Mouse (Mus musculus) small intestine, adult 2 months (tissue): ENCODE measurements around the gene Imp3. TPM values are rescaled to one million over a fixed set of nuclear protein-coding genes. Genes with fewer than 3 reads are reported as not detected.

ENCODE experiments used
- H3K27ac ChIP-seq: fragments of 200-500 bp; 2 replicates; pipeline ENCODE4 v1.5.1; 2012; ENCODE audit warnings: low read depth, low read length, control low read depth, inconsistent platforms; ENCODE audit not compliant: insufficient read depth
- H3K27me3 ChIP-seq: fragments of 200-500 bp; 2 replicates; pipeline ENCODE4 v1.6.1; 2012; ENCODE audit warnings: mild to moderate bottlenecking, moderate library complexity, low read length, inconsistent platforms; ENCODE audit not compliant: control insufficient read depth, insufficient read depth
- H3K36me3 ChIP-seq: fragments of 200-500 bp; 2 replicates; pipeline ENCODE4 v1.6.1; 2012; ENCODE audit warnings: mild to moderate bottlenecking, low read length, control low read depth, inconsistent platforms; ENCODE audit not compliant: control insufficient read depth, insufficient read depth
- H3K4me1 ChIP-seq: fragments of 200-500 bp; 2 replicates; pipeline ENCODE4 v1.6.1; 2012; ENCODE audit warnings: low read length, inconsistent platforms, mixed read lengths; ENCODE audit not compliant: control insufficient read depth, insufficient read depth, insufficient read length
- H3K4me3 ChIP-seq: fragments of 200-500 bp; 2 replicates; pipeline ENCODE4 v1.5.1; 2012; ENCODE audit warnings: low read depth, mild to moderate bottlenecking, control low read depth, inconsistent platforms, low read length, moderate library complexity
- CTCF ChIP-seq: fragments of 200-500 bp; IDR thresholded peaks from 2 replicates; pipeline ENCODE4 v1.5.1; 2012; ENCODE audit warnings: low read depth, mild to moderate bottlenecking, control low read depth, inconsistent platforms, low read length, moderate library complexity, mixed read lengths; ENCODE audit not compliant: insufficient replicate concordance, insufficient read length; ENCODE audit errors: extremely low read depth
- POLR2A ChIP-seq: fragments of 200-500 bp; IDR thresholded peaks from 2 replicates; pipeline ENCODE4 v1.6.1; 2012; ENCODE audit warnings: low read depth, mild to moderate bottlenecking, control low read depth, inconsistent platforms, low read length, moderate library complexity
- WGBS: fragments of 180-500 bp; shearing (Covaris S2); methylation state at CpG from one replicate; pipeline ENCODE4 v1.1.7; 2018; 5-methylcytosine and 5-hydroxymethylcytosine counted together
- polyA plus RNA-seq: library from polyadenylated mRNA; depleted of rRNA; stranded (reverse); fragments of >200 nt; gene quantifications from 2 replicates; pipeline ENCODE4 v1.2.3, GENCODE M21; 2012

Gene Imp3
- polyA plus RNA-seq, 1 experiment: 233 TPM

GRCm38 (mm10) chr9:56918466-56918865, 18.8 kb upstream of the Imp3 start:
- H3K4me3 ChIP-seq: no peak overlapping the region
- no peak overlapping the region for H3K27ac ChIP-seq
- H3K36me3 ChIP-seq: no peaks in the 10 kb centered on the region; the same call in none of the 2 replicates
- TF ChIP-seq CTCF (no peak), POLR2A (no peak)
- no peaks in the 10 kb centered on the region for H3K27me3 ChIP-seq
- WGBS: 95% methylated on average over 13 of the region's 13 CpGs
- H3K4me1 ChIP-seq: no peaks in the 10 kb centered on the region

- no peak for TF ChIP-seq POLR2A
- TF ChIP-seq CTCF: no peak
- Histone ChIP-seq H3K4me3 (no peak overlapping the region), H3K4me1 (peaks cover 11% of the 10 kb centered on the region), H3K27me3 (no peaks in the 10 kb centered on the region), H3K27ac (no peak overlapping the region), H3K36me3 (no peaks in the 10 kb centered on the region; the same call in 1 of the 2 replicates)
- WGBS: 85% methylated on average over 4 of the region's 4 CpGs
These were observed 14.5 kb upstream of the Imp3 start for GRCm38 (mm10) chr9:56922746-56923145.

- no peaks in the 10 kb centered on the region for H3K27me3 ChIP-seq
- H3K36me3 ChIP-seq: no peaks in the 10 kb centered on the region; the same call in 1 of the 2 replicates
- H3K27ac ChIP-seq: peak overlapping the region; percentile 18
- TF ChIP-seq POLR2A (no peak), CTCF (no peak)
- H3K4me3 ChIP-seq: peak overlapping the region; percentile 35
- WGBS: 52% methylated on average over 8 of the region's 8 CpGs
- H3K4me1 ChIP-seq: peaks cover 11% of the 10 kb centered on the region
These were observed 13.2 kb upstream of the Imp3 start for GRCm38 (mm10) chr9:56923841-56924650.

- peak overlapping the region; percentile 18 for H3K27ac ChIP-seq
- H3K27me3 ChIP-seq: no peaks in the 10 kb centered on the region
- H3K4me3 ChIP-seq: peak overlapping the region; percentile 35
- H3K36me3 ChIP-seq: no peaks in the 10 kb centered on the region; the same call in 1 of the 2 replicates
- peaks cover 11% of the 10 kb centered on the region for H3K4me1 ChIP-seq
- 23% methylated on average over 7 of the region's 7 CpGs for WGBS
- TF ChIP-seq POLR2A: no peak
- TF ChIP-seq CTCF: no peak
These were observed 12.6 kb upstream of the Imp3 start for GRCm38 (mm10) chr9:56924651-56925027.

GRCm38 (mm10) chr9:56925291-56926024, 11.8 kb upstream of the Imp3 start:
- Histone ChIP-seq H3K4me3 (peak overlapping the region; percentile 45), H3K4me1 (peaks cover 11% of the 10 kb centered on the region), H3K27ac (0 out of 2 replicates have a peak overlapping the region, but pooled peaks have one; percentile 6), H3K36me3 (no peaks in the 10 kb centered on the region; the same call in 1 of the 2 replicates), H3K27me3 (no peaks in the 10 kb centered on the region)
- 85% methylated on average over 26 of the region's 26 CpGs for WGBS
- TF ChIP-seq POLR2A: no peak
- no peak for TF ChIP-seq CTCF

GRCm38 (mm10) chr9:56926025-56926360, 11.3 kb upstream of the Imp3 start:
- Histone ChIP-seq H3K27me3 (no peaks in the 10 kb centered on the region), H3K4me3 (peak overlapping the region; percentile 45), H3K4me1 (peaks cover 11% of the 10 kb centered on the region), H3K36me3 (no peaks in the 10 kb centered on the region; the same call in 1 of the 2 replicates), H3K27ac (no peak overlapping the region)
- WGBS: 91% methylated on average over 10 of the region's 10 CpGs
- TF ChIP-seq CTCF (no peak), POLR2A (no peak)

- H3K27ac ChIP-seq: no peak overlapping the region
- peak overlapping the region; percentile 19 for H3K4me3 ChIP-seq
- H3K4me1 ChIP-seq: peaks cover 11% of the 10 kb centered on the region
- TF ChIP-seq CTCF (no peak), POLR2A (no peak)
- no peaks in the 10 kb centered on the region for H3K36me3 ChIP-seq
- 84% methylated on average over 10 of the region's 10 CpGs for WGBS
- H3K27me3 ChIP-seq: no peaks in the 10 kb centered on the region
These were observed 10.9 kb upstream of the Imp3 start for GRCm38 (mm10) chr9:56926387-56926786.
